Mouse (Mus musculus): Measurements from ENCODE around the gene Cdk19.
"Not testable (repeated sequence)": the region's sequence is repeated elsewhere in the genome, so short reads cannot be mapped to it uniquely, and the experiment has no call there.

The Cdk19 gene

DNA sequence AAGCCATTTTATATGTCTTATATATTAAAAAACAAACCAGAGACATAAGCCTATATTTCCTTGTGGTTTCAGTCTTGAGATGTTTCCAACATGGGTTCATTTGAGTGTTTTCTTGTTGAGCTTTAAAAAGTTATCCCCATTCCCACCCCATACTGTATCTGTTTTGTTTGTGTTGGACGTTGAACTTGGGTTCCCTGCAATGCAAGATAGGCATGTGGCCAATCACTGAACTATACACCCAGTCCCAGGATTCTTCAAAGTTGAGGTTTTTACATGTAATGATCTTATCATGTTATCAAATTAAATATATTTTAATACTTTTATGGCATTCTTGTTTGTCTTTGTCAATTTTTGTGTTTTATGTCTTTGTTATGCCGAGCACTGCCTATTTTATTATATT is 60.0 kb downstream of the Cdk19 start:
- no peak for DNase-seq

DNA sequence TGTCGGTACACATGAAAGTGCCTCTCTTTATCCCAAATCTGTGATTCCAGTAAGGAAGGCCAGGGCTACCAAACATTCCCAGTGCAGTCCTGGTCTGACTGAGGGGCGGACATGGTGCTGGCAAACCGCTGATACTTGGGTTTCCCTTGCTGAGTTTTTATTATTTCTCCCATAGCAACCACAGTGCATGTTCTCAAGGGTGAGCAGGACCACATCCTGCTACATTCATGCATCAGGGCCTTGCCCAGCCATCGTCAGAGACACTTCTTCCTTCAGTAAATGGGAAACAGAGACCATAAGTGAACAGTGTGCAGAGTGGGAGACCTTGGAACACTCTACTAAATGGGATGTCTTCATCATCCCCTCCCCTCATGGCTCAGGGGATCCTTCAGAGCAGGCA is 60.9 kb downstream of the Cdk19 start:
- DNase-seq = no peak

- DNase-seq = no peak
Observed at GRCm38 (mm10) chr10:40406655-40407054, 67.3 kb downstream of the Cdk19 start.

- no peak for DNase-seq
Observed at GRCm38 (mm10) chr10:40409336-40409735, 70.0 kb downstream of the Cdk19 start.

GRCm38 (mm10) chr10:40411370-40411769 is 72.0 kb downstream of the Cdk19 start:
- no peak for DNase-seq

GRCm38 (mm10) chr10:40416944-40417343 is 77.6 kb downstream of the Cdk19 start:
- no peak for DNase-seq

GRCm38 (mm10) chr10:40419841-40420240 is 80.5 kb downstream of the Cdk19 start:
- peak; percentile 64 for DNase-seq

DNA sequence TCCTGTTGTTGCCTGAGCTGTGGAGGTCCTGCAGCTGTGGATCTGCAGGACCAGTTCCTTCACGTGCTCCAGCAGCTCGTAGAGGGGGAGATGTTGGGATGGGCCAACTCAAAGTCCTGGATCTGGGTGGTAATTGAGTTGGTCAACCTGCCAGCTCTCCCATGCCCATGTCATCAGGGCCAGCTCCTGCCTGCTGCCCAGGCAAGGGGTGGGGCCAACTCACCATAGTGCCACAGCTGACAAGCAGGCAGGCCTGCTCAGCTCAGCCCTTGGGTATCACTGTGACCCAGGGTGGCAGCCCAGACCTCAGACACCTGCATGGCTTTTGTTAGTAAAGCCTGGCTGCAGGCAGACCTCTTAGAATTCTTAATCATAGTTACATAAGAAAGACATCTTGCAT is 81.3 kb downstream of the Cdk19 start:
- peak; percentile 51 for DNase-seq

GRCm38 (mm10) chr10:40421724-40422123 is 82.4 kb downstream of the Cdk19 start:
- DNase-seq = peak; percentile 65

DNA sequence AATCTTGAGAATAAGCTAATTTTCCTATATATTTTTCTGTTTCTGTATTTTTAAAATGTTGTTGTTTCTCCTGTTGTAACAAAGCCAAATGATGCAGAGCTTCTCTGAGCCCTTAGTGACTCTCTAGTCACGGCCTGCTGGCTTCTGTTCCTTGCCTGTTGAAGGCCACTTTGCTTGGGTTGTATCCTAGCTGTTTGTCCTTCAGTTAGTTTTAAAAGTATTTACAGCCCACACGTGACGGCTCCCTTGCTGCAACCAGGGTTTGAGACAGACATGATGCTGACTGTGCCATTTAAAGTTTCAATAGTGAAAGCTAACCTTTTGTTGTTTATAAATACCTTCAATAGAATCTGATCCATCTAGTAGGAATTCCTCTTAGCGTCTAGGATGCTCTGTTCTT is 83.3 kb downstream of the Cdk19 start:
- no peak for DNase-seq

GRCm38 (mm10) chr10:40424428-40424827 is 85.1 kb downstream of the Cdk19 start:
- DNase-seq = not testable (repeated sequence)

DNA sequence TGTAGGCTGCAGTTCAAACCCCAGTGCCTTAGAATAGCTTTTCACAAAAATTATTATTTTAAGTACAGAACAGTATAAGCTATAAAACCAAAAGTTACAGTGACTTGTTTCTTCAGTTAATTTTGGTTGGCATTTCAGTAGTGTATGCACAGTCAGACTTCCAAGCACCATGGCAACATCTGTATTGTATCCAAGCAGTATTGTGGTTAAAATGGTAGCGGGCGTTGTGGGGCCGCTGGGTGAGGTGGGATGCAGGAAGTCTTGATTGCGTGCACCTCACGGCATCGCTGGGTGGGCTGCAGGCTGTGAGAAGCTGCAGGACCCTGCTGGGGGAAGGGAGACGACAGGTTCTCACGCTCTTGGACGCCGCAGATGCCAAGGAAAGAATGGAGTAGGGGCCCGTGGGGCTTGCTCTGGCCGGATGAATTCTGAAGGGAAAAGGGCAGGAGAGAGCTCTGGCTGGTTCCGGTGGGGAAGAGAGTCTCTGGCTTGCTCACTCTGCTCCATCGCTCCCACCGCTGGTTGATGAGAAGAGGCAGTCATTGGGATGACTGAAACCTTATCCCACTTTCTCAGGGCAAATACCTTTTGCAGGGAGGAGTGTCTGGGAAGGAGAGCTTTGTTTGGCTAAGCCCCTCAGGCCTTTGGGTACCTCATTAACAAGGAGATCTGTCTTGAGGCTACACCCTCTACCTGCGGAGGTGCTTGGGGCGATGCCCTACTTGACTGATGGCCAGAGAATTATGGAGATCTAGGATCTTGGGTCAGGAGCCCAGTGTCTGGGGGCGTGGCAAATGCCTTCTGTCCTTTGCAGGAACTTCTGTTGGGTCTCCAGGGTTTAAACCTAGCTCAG is 86.1 kb downstream of the Cdk19 start:
- DNase-seq = peak; percentile 48

- DNase-seq = no peak
Observed at GRCm38 (mm10) chr10:40426096-40426450, 86.7 kb downstream of the Cdk19 start.

GRCm38 (mm10) chr10:40428633-40429032 is 89.3 kb downstream of the Cdk19 start:
- DNase-seq = no peak

DNA sequence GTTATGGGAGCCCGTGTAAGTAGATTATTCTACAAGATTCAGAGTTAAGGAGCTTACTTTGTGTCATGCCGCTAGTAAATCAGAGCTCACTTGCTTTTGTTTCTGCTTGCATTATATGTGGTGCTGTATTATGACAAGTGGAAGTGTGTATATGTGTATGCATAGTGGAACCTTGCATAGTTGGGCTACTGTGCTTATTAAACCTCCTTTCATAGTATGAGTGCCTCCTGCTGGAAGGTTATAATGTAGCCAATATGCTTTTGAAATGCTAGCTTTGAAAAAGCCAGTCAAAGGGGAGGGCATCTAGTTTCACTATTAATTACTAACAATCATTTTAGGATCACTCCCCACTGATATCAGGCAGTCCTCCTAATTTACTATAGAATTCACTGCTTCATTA is 89.7 kb downstream of the Cdk19 start:
- no peak for DNase-seq

DNA sequence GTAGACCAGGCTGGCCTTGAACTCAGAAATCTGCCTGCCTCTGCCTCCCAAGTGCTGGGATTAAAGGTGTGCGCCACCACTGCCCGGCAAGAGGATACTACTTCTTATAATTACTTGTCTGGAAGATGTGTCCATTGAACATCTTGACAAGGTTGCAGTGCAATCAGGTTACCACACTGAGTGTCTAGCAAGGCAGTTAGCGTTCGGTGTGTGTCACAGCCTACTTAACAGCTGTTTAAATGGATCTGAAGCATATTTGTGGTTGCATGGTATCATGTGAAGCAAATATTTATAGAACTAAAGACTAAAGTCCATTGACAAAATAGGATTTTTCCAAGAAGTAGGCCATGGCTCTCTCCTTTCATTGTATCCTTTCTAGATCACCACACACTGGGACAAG is 90.8 kb downstream of the Cdk19 start:
- DNase-seq = no peak

- no peak for DNase-seq
Observed at GRCm38 (mm10) chr10:40431957-40432356, 92.6 kb downstream of the Cdk19 start.

DNA sequence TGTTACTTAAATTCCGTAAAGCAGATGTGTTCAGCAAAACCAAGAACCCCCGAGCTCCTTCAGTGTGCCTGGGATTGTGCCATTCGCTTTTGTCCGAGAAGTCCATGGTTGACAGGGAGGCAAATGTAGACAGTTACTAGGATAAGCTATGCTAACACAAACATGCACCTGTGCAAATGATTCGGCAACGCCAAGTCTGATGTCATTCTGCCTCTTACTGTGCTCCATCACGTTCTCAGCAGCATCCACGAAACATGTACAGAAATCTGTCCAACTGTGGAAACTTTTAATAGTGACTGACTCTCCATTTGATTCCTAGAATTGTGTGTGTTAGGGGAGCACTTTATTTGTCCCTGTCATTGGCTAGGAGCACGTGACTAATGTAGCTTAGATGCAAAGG is 93.0 kb downstream of the Cdk19 start:
- DNase-seq = no peak

GRCm38 (mm10) chr10:40435402-40435801 is 96.0 kb downstream of the Cdk19 start:
- DNase-seq = no peak

DNA sequence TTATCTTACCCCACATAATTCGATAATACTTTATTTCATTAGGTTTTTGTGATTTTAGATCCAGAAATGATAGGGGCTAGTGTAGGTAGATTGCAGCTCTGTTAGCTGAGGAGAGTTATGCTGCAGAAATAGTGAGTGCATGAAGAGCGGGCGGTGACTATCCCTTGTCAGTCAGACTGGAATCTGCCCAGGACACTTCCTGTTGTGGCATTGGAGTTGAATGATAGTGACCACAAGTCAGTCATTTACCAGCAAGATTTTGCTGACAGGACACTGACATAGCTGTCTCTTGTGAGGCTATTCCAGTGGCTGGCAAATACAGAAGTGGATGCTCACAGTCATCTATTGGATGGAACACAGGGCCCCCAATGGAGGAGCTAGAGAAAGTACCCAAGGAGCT is 97.8 kb downstream of the Cdk19 start:
- no peak for DNase-seq

DNA sequence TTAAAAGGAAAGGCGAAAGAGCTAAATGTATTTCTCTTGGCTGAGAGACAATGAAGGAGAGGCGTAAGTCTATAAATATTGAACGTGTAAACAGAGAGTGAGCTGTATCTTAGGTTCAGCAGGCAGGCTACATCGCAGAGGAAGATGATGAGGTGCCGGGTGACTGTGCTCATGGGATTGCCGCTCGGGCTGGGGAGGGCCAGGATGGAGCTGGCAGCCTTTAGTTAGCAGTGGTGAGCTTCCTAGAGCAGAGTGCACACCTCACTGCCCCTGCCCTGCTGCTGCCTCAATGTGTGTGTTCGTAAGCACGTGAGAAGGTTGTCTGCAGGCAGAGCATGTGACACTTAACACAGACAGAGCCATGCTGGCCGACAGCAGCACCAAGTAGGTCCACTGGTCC is 101.4 kb downstream of the Cdk19 start:
- no peak for DNase-seq

- no peak for DNase-seq
Observed at GRCm38 (mm10) chr10:40442076-40442475, 102.7 kb downstream of the Cdk19 start.

- no peak for DNase-seq
Observed at GRCm38 (mm10) chr10:40443371-40443770, 104.0 kb downstream of the Cdk19 start.

DNA sequence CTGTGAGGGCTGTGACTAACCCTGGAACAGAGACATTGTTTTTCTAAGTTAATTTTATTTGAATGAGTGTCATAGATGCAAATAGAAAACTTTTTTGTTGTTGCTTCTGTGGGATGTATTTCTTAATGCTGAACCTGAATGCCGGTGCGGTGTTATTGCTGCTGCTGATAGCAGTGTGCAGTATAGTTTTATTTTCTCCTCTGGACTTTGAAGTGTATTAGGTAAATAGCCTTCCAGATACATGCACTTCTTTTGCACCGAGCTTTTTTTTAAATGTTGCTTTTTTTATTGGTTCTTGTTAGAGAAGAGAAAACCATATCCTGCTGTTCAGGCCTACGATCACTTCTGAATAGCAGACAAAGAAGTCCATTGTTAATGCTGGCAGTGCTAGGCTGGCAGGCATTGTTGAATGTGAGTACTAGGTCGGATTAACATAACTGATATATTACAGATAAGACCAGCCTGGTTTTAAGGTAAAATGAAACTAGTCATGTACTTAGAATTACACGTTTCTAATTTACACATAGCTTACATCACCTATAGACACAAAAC is 104.5 kb downstream of the Cdk19 start:
- no peak for DNase-seq

- DNase-seq = no peak
Observed at GRCm38 (mm10) chr10:40444586-40444985, 105.2 kb downstream of the Cdk19 start.

Data from thymus, postnatal 4 days (tissue).